Mouse (Mus musculus) cortical plate, adult 2 months (tissue): ENCODE measurements at regions not wholly inside any gene's neighbourhood (a gene's known extent, or its start where the extent isn't known, plus 50 kb on each side); places are given as distances from the start of the nearest gene placed in this dataset.

Source experiments
- CTCF ChIP-seq: fragments of 200-500 bp; IDR thresholded peaks from 2 replicates; pipeline ENCODE4 v1.5.1; 2011; ENCODE audit warnings: mild to moderate bottlenecking, control low read depth, low read length; ENCODE audit not compliant: insufficient read depth; ENCODE audit errors: extremely low read depth
- POLR2A ChIP-seq: fragments of 200-500 bp; IDR thresholded peaks from 2 replicates; pipeline ENCODE4 v1.6.1; 2011; ENCODE audit warnings: mild to moderate bottlenecking, low read length, control low read depth; ENCODE audit not compliant: insufficient read depth; ENCODE audit errors: extremely low read depth

GRCm38 (mm10) chr9:46386333-46386732 lies 66.5 kb upstream of the 4931429L15Rik start:
- TF ChIP-seq CTCF (no peak), POLR2A (no peak)
